Mouse (Mus musculus): ENCODE data around the gene Shroom3. TPM values are rescaled to one million over a fixed set of nuclear protein-coding genes. Genes with fewer than 3 reads are reported as not detected.

The Shroom3 gene
- polyA plus RNA-seq, 1 experiment = 1.3 TPM

DNA sequence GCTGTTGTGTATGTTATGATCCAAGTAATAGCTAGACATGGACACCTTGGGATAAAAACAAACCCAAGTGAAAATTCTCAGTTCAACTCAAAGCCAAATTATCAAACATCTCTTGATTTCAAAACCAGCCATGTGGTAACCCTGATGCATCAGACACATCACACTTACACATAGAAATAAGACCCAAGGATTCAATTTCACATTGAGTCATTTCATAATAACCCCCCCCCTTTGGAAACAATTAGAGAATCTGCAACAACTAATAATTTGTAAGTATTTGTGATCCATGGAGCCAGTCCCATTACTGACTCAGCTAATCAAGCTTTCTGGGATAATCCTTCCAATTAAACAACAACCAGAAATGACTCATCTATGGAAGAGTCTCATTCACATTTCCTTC lies 190.3 kb downstream of the Shroom3 start:
- no peak for TF ChIP-seq POLR2A (IDR thresholded peaks at IDR 0.05; ENCODE audit: borderline replicate concordance, control insufficient read depth, low read depth, low read length)
- no peak for TF ChIP-seq CTCF (IDR thresholded peaks at IDR 0.05; ENCODE audit: control insufficient read depth, insufficient read depth, low read length)
- no peak overlapping the region for H3K4me3 ChIP-seq (replicated peaks; ENCODE audit: control insufficient read depth, low read depth, low read length)
- no peak overlapping the region for H3K27ac ChIP-seq (ENCODE audit: control insufficient read depth, insufficient read depth, low read depth, low read length, poor library complexity)
- no peaks in the 10 kb centered on the region for H3K4me1 ChIP-seq (ENCODE audit: control insufficient read depth, insufficient read depth, low read length)

DNA sequence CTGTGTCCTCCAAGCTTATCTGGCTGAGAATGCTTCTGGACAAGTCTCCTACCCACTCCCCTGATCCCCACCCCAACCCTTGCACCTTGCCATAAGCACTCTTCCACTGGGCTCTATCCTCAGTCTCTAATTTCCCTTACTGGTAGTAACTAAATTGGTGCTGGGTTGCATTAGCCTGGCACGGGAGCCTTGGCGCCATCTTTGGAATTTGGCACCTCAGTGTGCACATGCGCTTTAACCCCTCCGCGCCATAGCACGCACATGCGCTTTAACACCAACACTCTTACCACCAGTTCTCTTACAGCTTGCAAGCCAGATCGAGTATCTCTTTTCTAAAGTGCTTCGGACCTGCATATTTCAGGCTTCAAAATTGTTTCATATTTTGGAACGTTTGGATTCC lies 192.6 kb downstream of the Shroom3 start:
- Histone ChIP-seq H3K4me3 (replicated peaks; ENCODE audit: control insufficient read depth, low read depth, low read length) (no peak overlapping the region), H3K27ac (ENCODE audit: control insufficient read depth, insufficient read depth, low read depth, low read length, poor library complexity) (no peak overlapping the region), H3K4me1 (ENCODE audit: control insufficient read depth, insufficient read depth, low read length) (no peaks in the 10 kb centered on the region)
- 86% methylated on average over 10 of the region's 10 CpGs for WGBS
- no peak for TF ChIP-seq POLR2A (IDR thresholded peaks at IDR 0.05; ENCODE audit: borderline replicate concordance, control insufficient read depth, low read depth, low read length)
- no peak for TF ChIP-seq CTCF (IDR thresholded peaks at IDR 0.05; ENCODE audit: control insufficient read depth, insufficient read depth, low read length)

DNA sequence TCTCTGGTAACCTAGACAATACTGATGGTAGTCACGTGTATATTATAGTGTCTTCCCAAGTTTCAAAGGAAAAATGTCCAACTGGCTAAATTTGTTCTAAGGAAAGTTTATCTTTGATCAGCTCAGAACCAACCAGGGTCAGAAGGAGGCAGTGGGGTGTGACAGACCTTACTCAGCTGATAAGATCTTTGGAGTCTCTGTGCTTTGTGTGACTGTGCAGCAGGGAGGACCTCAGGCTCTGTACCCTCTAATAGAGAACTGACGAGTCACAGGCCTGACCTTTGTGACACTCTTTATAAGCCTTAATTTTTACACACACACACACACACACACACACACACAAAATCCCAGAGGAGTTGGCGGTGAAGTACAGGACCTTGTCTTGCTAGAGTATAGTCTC lies 193.9 kb downstream of the Shroom3 start:
- Histone ChIP-seq H3K27ac (ENCODE audit: control insufficient read depth, insufficient read depth, low read depth, low read length, poor library complexity) (no peak overlapping the region), H3K4me1 (ENCODE audit: control insufficient read depth, insufficient read depth, low read length) (no peaks in the 10 kb centered on the region), H3K4me3 (replicated peaks; ENCODE audit: control insufficient read depth, low read depth, low read length) (no peak overlapping the region)
- 62% methylated on average over 3 of the region's 3 CpGs for WGBS
- TF ChIP-seq POLR2A (IDR thresholded peaks at IDR 0.05; ENCODE audit: borderline replicate concordance, control insufficient read depth, low read depth, low read length) (no peak), CTCF (IDR thresholded peaks at IDR 0.05; ENCODE audit: control insufficient read depth, insufficient read depth, low read length) (no peak)

DNA sequence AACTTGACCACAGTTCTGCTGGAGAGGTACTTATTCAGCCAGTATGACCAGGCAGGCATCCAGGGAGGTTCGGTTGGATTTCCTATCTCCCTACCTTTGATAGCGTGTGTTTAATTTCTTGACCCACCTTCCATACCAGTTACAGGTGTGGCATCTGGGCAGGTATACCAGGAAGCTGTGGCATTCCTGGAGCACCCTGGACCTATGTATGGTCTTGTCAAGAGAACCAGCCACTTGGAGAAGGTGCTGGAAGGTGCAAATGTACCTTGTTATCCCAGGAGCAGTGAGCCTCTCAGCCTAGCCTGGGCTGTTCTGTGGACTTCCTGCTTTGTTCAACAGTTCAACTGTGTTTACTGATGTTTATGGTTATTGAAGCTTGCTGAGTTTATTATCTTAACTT lies 197.2 kb downstream of the Shroom3 start:
- Histone ChIP-seq H3K4me3 (replicated peaks; ENCODE audit: control insufficient read depth, low read depth, low read length) (no peak overlapping the region), H3K4me1 (ENCODE audit: control insufficient read depth, insufficient read depth, low read length) (no peaks in the 10 kb centered on the region), H3K27ac (ENCODE audit: control insufficient read depth, insufficient read depth, low read depth, low read length, poor library complexity) (no peak overlapping the region)
- no peak for TF ChIP-seq POLR2A (IDR thresholded peaks at IDR 0.05; ENCODE audit: borderline replicate concordance, control insufficient read depth, low read depth, low read length)
- TF ChIP-seq CTCF (IDR thresholded peaks at IDR 0.05; ENCODE audit: control insufficient read depth, insufficient read depth, low read length) = no peak
- 89% methylated on average over 2 of the region's 2 CpGs for WGBS

DNA sequence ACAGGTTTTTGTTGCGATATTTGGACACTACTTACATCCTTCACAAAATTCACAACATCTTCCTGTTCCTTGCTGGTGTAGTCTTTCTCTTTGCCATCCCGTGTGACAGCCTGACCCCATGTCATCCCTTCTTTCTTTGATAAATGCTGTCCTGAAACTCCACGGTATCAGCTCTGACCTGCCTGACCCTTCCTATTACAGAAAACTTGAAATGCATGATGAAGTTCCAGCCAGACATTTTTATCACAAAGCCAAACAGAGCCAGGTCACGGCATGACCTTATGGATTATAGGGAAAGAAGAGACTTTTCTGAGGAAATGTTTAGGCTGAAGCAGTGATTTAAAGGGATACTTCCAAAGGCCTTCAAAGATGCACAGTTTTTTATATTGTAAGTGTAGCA lies 197.7 kb downstream of the Shroom3 start:
- no peak overlapping the region for H3K27ac ChIP-seq (ENCODE audit: control insufficient read depth, insufficient read depth, low read depth, low read length, poor library complexity)
- H3K4me3 ChIP-seq (replicated peaks; ENCODE audit: control insufficient read depth, low read depth, low read length) = no peak overlapping the region
- no peak for TF ChIP-seq CTCF (IDR thresholded peaks at IDR 0.05; ENCODE audit: control insufficient read depth, insufficient read depth, low read length)
- no peak for TF ChIP-seq POLR2A (IDR thresholded peaks at IDR 0.05; ENCODE audit: borderline replicate concordance, control insufficient read depth, low read depth, low read length)
- no peaks in the 10 kb centered on the region for H3K4me1 ChIP-seq (ENCODE audit: control insufficient read depth, insufficient read depth, low read length)
- WGBS = 78% methylated on average over 4 of the region's 4 CpGs

DNA sequence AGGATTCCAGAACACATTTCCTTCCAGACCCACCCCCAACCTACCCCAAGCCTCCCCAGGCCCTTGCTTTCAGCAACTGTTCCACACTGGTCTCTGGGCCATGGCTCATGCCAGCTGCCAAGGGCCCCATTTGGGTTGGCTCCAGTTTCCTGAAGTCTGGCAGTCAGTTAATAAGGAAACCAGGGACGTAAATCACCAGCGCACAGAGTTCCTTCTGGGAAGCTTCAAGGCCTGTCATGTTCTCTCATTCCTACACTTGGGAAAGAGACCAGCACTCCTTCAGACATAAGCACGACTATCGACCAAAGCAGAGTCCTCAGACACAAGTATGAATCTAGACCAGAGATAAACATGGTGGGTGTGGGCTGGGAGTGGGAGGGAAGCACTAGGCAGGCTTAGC lies 202.9 kb downstream of the Shroom3 start:
- Histone ChIP-seq H3K4me3 (replicated peaks; ENCODE audit: control insufficient read depth, low read depth, low read length) (no peak overlapping the region), H3K4me1 (ENCODE audit: control insufficient read depth, insufficient read depth, low read length) (no peaks in the 10 kb centered on the region), H3K27ac (ENCODE audit: control insufficient read depth, insufficient read depth, low read depth, low read length, poor library complexity) (no peak overlapping the region)
- 63% methylated on average over 4 of the region's 4 CpGs for WGBS
- no peak for TF ChIP-seq CTCF (IDR thresholded peaks at IDR 0.05; ENCODE audit: control insufficient read depth, insufficient read depth, low read length)
- no peak for TF ChIP-seq POLR2A (IDR thresholded peaks at IDR 0.05; ENCODE audit: borderline replicate concordance, control insufficient read depth, low read depth, low read length)

DNA sequence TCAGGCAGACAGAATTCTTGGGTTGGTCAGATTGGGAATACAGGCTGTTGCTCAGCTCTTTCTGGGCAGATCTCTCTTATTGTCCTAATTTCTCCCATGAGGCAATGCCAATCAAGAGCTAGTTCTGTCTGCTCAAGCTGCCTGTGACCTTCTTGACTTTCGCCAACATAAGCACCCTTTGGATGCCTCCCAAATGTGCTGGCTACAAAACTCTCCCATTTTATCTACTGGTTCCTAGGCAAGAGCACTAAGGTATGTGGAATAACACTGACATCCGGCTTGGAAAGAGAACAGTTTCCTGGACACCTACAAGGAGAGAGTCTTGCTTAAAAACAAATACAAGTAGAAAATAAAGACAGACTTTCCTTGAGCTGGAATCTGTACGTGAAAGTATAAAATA lies 204.3 kb downstream of the Shroom3 start:
- Histone ChIP-seq H3K4me1 (ENCODE audit: control insufficient read depth, insufficient read depth, low read length) (no peaks in the 10 kb centered on the region), H3K27ac (ENCODE audit: control insufficient read depth, insufficient read depth, low read depth, low read length, poor library complexity) (no peak overlapping the region), H3K4me3 (replicated peaks; ENCODE audit: control insufficient read depth, low read depth, low read length) (no peak overlapping the region)
- WGBS = 76% methylated on average over 3 of the region's 3 CpGs
- TF ChIP-seq POLR2A (IDR thresholded peaks at IDR 0.05; ENCODE audit: borderline replicate concordance, control insufficient read depth, low read depth, low read length) (no peak), CTCF (IDR thresholded peaks at IDR 0.05; ENCODE audit: control insufficient read depth, insufficient read depth, low read length) (no peak)

DNA sequence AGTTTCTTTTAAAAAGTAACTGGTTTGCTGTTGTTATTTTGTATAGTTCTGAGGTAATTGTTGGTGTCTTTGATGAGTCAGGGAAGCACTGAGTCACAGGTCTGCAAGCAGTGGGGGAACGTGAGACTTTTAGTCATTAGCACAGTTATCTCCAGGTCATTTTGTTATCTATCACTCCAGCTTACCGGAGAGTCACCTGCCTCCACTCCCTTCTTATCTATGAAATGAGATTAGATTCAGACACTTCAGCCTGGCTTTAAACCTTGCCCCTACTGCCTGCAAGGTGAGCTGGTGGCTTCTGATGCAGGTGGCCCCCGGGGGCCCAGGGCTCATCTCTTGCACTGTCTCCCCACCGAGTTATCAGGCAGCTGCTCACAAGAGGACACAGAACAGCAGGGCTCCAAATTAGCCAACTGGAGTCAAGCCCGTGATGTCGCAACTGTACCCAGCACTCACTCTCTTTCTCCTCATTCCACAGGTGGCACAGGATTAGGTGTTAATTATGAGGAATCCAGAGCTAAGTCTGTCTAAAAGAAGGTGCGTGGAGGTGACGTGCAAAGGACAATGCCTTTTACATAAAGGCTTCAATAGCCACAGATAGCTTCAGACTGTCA lies 205.5 kb downstream of the Shroom3 start:
- Histone ChIP-seq H3K4me3 (replicated peaks; ENCODE audit: control insufficient read depth, low read depth, low read length) (no peak overlapping the region), H3K4me1 (ENCODE audit: control insufficient read depth, insufficient read depth, low read length) (no peaks in the 10 kb centered on the region), H3K27ac (ENCODE audit: control insufficient read depth, insufficient read depth, low read depth, low read length, poor library complexity) (no peak overlapping the region)
- 61% methylated on average over 8 of the region's 8 CpGs for WGBS
- TF ChIP-seq POLR2A (IDR thresholded peaks at IDR 0.05; ENCODE audit: borderline replicate concordance, control insufficient read depth, low read depth, low read length) (no peak), CTCF (IDR thresholded peaks at IDR 0.05; ENCODE audit: control insufficient read depth, insufficient read depth, low read length) (no peak)

DNA sequence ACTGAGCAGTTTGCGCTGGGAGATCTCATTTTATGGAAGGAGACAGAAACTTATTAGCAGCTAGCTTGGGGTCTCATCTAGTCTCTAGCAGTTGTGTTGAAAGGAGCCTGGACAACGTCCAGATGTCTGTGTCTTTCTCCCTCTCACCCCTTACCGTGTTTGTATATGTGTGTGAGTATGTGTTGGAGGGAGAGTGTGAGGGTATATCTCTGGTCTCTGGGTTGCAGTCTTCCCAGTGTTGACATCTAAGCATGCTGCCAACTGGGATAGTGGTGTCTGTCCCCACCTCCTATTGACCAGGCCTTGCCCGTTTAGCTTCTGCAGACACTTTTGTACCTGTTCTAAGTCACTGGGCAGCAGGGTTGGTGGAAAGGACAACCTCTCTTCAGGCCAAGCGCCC lies 207.7 kb downstream of the Shroom3 start:
- TF ChIP-seq POLR2A (IDR thresholded peaks at IDR 0.05; ENCODE audit: borderline replicate concordance, control insufficient read depth, low read depth, low read length) = no peak
- no peak for TF ChIP-seq CTCF (IDR thresholded peaks at IDR 0.05; ENCODE audit: control insufficient read depth, insufficient read depth, low read length)
- WGBS = 80% methylated on average over 5 of the region's 5 CpGs
- Histone ChIP-seq H3K4me3 (replicated peaks; ENCODE audit: control insufficient read depth, low read depth, low read length) (no peak overlapping the region), H3K27ac (ENCODE audit: control insufficient read depth, insufficient read depth, low read depth, low read length, poor library complexity) (no peak overlapping the region), H3K4me1 (ENCODE audit: control insufficient read depth, insufficient read depth, low read length) (no peaks in the 10 kb centered on the region)

Data from bone marrow, adult 2 months (tissue).